Mouse (Mus musculus) liver, embryonic 13.5 days (tissue): ENCODE measurements around the gene Klf8. TPM values are rescaled to one million over a fixed set of nuclear protein-coding genes. Genes with fewer than 3 reads are reported as not detected.

Source experiments
- ATAC-seq: fragments of 200-750 bp; cut with Nextera tagmentation; 2 replicates; pipeline ENCODE4 v1.8.0; 2017; ENCODE audit warnings: low read depth, mild to moderate bottlenecking, moderate number of reproducible peaks, moderate library complexity
- DNase-seq: peaks from one replicate; pipeline ENCODE4 v3.0.0; 2022
- H3K27ac ChIP-seq: fragments of 300-500 bp; sonication (generic); 2 replicates; pipeline ENCODE4 v1.5.1; 2015; ENCODE audit warnings: moderate library complexity, mild to moderate bottlenecking, inconsistent platforms
- H3K27me3 ChIP-seq: fragments of 300-500 bp; sonication (generic); 2 replicates; pipeline ENCODE4 v1.6.1; 2015; ENCODE audit warnings: mild to moderate bottlenecking, inconsistent platforms
- H3K36me3 ChIP-seq: fragments of 300-500 bp; sonication (generic); 2 replicates; pipeline ENCODE4 v1.6.1; 2015; ENCODE audit warnings: mild to moderate bottlenecking, inconsistent platforms
- H3K4me1 ChIP-seq: fragments of 300-500 bp; sonication (generic); replicated peaks from 2 replicates; pipeline ENCODE4 v1.6.1; 2015; ENCODE audit warnings: inconsistent platforms
- H3K4me2 ChIP-seq: fragments of 300-500 bp; sonication (generic); 2 replicates; pipeline ENCODE4 v1.6.1; 2015; ENCODE audit warnings: inconsistent platforms, mild to moderate bottlenecking, moderate library complexity
- H3K4me3 ChIP-seq: fragments of 300-500 bp; sonication (generic); replicated peaks from 2 replicates; pipeline ENCODE4 v1.5.1; 2015; ENCODE audit warnings: mild to moderate bottlenecking, inconsistent platforms
- H3K9ac ChIP-seq: fragments of 300-500 bp; sonication (generic); 2 replicates; pipeline ENCODE4 v1.6.1; 2015; ENCODE audit warnings: mild to moderate bottlenecking, inconsistent platforms
- H3K9me3 ChIP-seq: fragments of 300-500 bp; sonication (generic); replicated peaks from 2 replicates; pipeline ENCODE4 v1.6.1; 2016; ENCODE audit warnings: inconsistent platforms
- WGBS: fragments of 180-500 bp; shearing (Covaris S2); methylation state at CpG from one replicate; pipeline ENCODE4 v1.1.7; 2015; ENCODE audit not compliant: insufficient replicate concordance; 5-methylcytosine and 5-hydroxymethylcytosine counted together
- polyA plus RNA-seq: library from polyadenylated mRNA; unstranded; fragments of >200 nt; fragmentation: Nextera tagmentation; extraction: Ambion mirVana; gene quantifications from 2 replicates; pipeline ENCODE4 v1.2.1, GENCODE M21; 2015

Gene Klf8
- polyA plus RNA-seq, 1 experiment from 2014 or later = 0.37 TPM

GRCm38 (mm10) chrX:153359331-153360215 lies 122.3 kb downstream of the Klf8 start:
- Histone ChIP-seq H3K27ac (no peak overlapping the region), H3K36me3 (no peaks in the 10 kb centered on the region), H3K4me1 (peaks cover 10% of the 10 kb centered on the region; the same call in 1 of the 2 replicates), H3K9me3 (no peaks in the 10 kb centered on the region), H3K4me3 (peak overlapping the region; percentile 52), H3K27me3 (peaks cover 4% of the 10 kb centered on the region; the same call in 1 of the 2 replicates), H3K4me2 (peak overlapping the region; percentile 70), H3K9ac (no peak overlapping the region)
- peak; percentile 11 for DNase-seq
- peak; percentile 96 for ATAC-seq
- WGBS = 15% methylated on average over 43 of the region's 43 CpGs

- Histone ChIP-seq H3K27ac (no peak overlapping the region), H3K9me3 (no peaks in the 10 kb centered on the region), H3K27me3 (peaks cover 4% of the 10 kb centered on the region; the same call in 1 of the 2 replicates), H3K36me3 (no peaks in the 10 kb centered on the region), H3K4me3 (peak overlapping the region; percentile 52), H3K4me2 (peak overlapping the region; percentile 70), H3K9ac (no peak overlapping the region), H3K4me1 (peaks cover 10% of the 10 kb centered on the region; the same call in 1 of the 2 replicates)
- ATAC-seq (peak; percentile 46; the same call in 1 of the 2 replicates), DNase-seq (no peak)
- WGBS = 11% methylated on average over 15 of the region's 15 CpGs
These were observed 122.9 kb downstream of the Klf8 start for GRCm38 (mm10) chrX:153360216-153360590.

GRCm38 (mm10) chrX:153360666-153361269 lies 123.5 kb downstream of the Klf8 start:
- H3K9me3 ChIP-seq = no peaks in the 10 kb centered on the region
- peak overlapping the region; percentile 52 for H3K4me3 ChIP-seq
- H3K27me3 ChIP-seq = peaks cover 4% of the 10 kb centered on the region; the same call in 1 of the 2 replicates
- peaks cover 10% of the 10 kb centered on the region; the same call in 1 of the 2 replicates for H3K4me1 ChIP-seq
- no peaks in the 10 kb centered on the region for H3K36me3 ChIP-seq
- H3K4me2 ChIP-seq = peak overlapping the region; percentile 70
- 25% methylated on average over 9 of the region's 9 CpGs for WGBS
- no peak overlapping the region for H3K9ac ChIP-seq
- DNase-seq (no peak), ATAC-seq (no peak)
- no peak overlapping the region for H3K27ac ChIP-seq

- Histone ChIP-seq H3K27ac (no peak overlapping the region), H3K27me3 (no peaks in the 10 kb centered on the region), H3K9me3 (no peaks in the 10 kb centered on the region), H3K4me1 (no peaks in the 10 kb centered on the region), H3K4me2 (no peak overlapping the region), H3K9ac (no peak overlapping the region), H3K36me3 (no peaks in the 10 kb centered on the region), H3K4me3 (no peak overlapping the region)
- WGBS = 25% methylated on average over 5 of the region's 5 CpGs
- DNase-seq = no peak
- ATAC-seq = peak; percentile 70
These were observed 129.5 kb downstream of the Klf8 start for GRCm38 (mm10) chrX:153366754-153367153.

- no peak for DNase-seq
- WGBS = 24% methylated on average over 8 of the region's 8 CpGs
These were observed 132.5 kb downstream of the Klf8 start for GRCm38 (mm10) chrX:153369780-153370179.

GRCm38 (mm10) chrX:153375105-153375504 lies 137.8 kb downstream of the Klf8 start:
- DNase-seq = no peak
- ATAC-seq = no peak
- Histone ChIP-seq H3K9me3 (no peaks in the 10 kb centered on the region), H3K9ac (no peak overlapping the region), H3K4me2 (no peak overlapping the region), H3K27me3 (no peaks in the 10 kb centered on the region), H3K4me3 (no peak overlapping the region), H3K36me3 (no peaks in the 10 kb centered on the region), H3K4me1 (no peaks in the 10 kb centered on the region), H3K27ac (no peak overlapping the region)
- WGBS = 56% methylated on average over 3 of the region's 3 CpGs

More at GRCm38 (mm10) chrX:153369780-153370179, 132.5 kb downstream of the Klf8 start:
- H3K4me3 ChIP-seq = no peak overlapping the region
- ATAC-seq = no peak
- H3K9ac ChIP-seq = no peak overlapping the region
- H3K4me1 ChIP-seq = no peaks in the 10 kb centered on the region
- no peaks in the 10 kb centered on the region for H3K36me3 ChIP-seq
- H3K4me2 ChIP-seq = no peak overlapping the region
- no peaks in the 10 kb centered on the region for H3K27me3 ChIP-seq
- H3K27ac ChIP-seq = no peak overlapping the region
- no peaks in the 10 kb centered on the region for H3K9me3 ChIP-seq

GRCm38 (mm10) chrX:153381753-153382152 lies 144.5 kb downstream of the Klf8 start:
- Histone ChIP-seq H3K4me2 (no peak overlapping the region), H3K27me3 (no peaks in the 10 kb centered on the region), H3K4me3 (no peak overlapping the region), H3K4me1 (no peaks in the 10 kb centered on the region), H3K36me3 (no peaks in the 10 kb centered on the region), H3K9ac (no peak overlapping the region), H3K27ac (no peak overlapping the region), H3K9me3 (no peaks in the 10 kb centered on the region)
- no peak for DNase-seq
- no peak for ATAC-seq
- 35% methylated on average over 3 of the region's 3 CpGs for whole genome bisulfite sequencing

GRCm38 (mm10) chrX:153389291-153389690 lies 152.0 kb downstream of the Klf8 start:
- no peaks in the 10 kb centered on the region for H3K36me3 ChIP-seq
- no peaks in the 10 kb centered on the region for H3K9me3 ChIP-seq
- no peak overlapping the region for H3K27ac ChIP-seq
- DNase-seq (no peak), ATAC-seq (no peak)
- H3K4me1 ChIP-seq = no peaks in the 10 kb centered on the region
- WGBS = 25% methylated on average over 2 of the region's 2 CpGs
- H3K9ac ChIP-seq = no peak overlapping the region
- no peaks in the 10 kb centered on the region for H3K27me3 ChIP-seq
- no peak overlapping the region for H3K4me2 ChIP-seq
- no peak overlapping the region for H3K4me3 ChIP-seq

- 59% methylated on average over 5 of the region's 5 CpGs for WGBS
- DNase-seq = no peak
These were observed 179.8 kb downstream of the Klf8 start for GRCm38 (mm10) chrX:153417067-153417466.

GRCm38 (mm10) chrX:153433659-153434293 lies 196.5 kb downstream of the Klf8 start:
- no peak for ATAC-seq
- no peak overlapping the region for H3K27ac ChIP-seq
- DNase-seq = no peak

More at GRCm38 (mm10) chrX:153417067-153417466, 179.8 kb downstream of the Klf8 start:
- H3K36me3 ChIP-seq = no peaks in the 10 kb centered on the region
- no peak overlapping the region for H3K4me2 ChIP-seq
- H3K27ac ChIP-seq = no peak overlapping the region
- H3K4me3 ChIP-seq = no peak overlapping the region
- ATAC-seq = no peak
- H3K4me1 ChIP-seq = no peaks in the 10 kb centered on the region
- H3K27me3 ChIP-seq = no peaks in the 10 kb centered on the region
- H3K9me3 ChIP-seq = no peaks in the 10 kb centered on the region
- H3K9ac ChIP-seq = no peak overlapping the region

GRCm38 (mm10) chrX:153439573-153439972 lies 202.3 kb downstream of the Klf8 start:
- peak; percentile 67 for ATAC-seq

More at GRCm38 (mm10) chrX:153433659-153434293, 196.5 kb downstream of the Klf8 start:
- Histone ChIP-seq H3K4me2 (no peak overlapping the region), H3K27me3 (no peaks in the 10 kb centered on the region), H3K4me1 (no peaks in the 10 kb centered on the region), H3K4me3 (no peak overlapping the region), H3K9me3 (no peaks in the 10 kb centered on the region), H3K36me3 (no peaks in the 10 kb centered on the region), H3K9ac (no peak overlapping the region)
- 42% methylated on average over 5 of the region's 5 CpGs for WGBS

More at GRCm38 (mm10) chrX:153439573-153439972, 202.3 kb downstream of the Klf8 start:
- Histone ChIP-seq H3K4me3 (no peak overlapping the region), H3K27ac (no peak overlapping the region), H3K9me3 (no peaks in the 10 kb centered on the region), H3K9ac (no peak overlapping the region), H3K4me2 (no peak overlapping the region), H3K36me3 (no peaks in the 10 kb centered on the region), H3K4me1 (no peaks in the 10 kb centered on the region), H3K27me3 (no peaks in the 10 kb centered on the region)
- no peak for DNase-seq
